Mouse (Mus musculus): ENCODE measurements around the gene Tgfbr3l.
A peak's percentile ranks its signal among the peaks of the same experiment; 100 is the strongest.
"Not testable (repeated sequence)": the region's sequence is repeated elsewhere in the genome, so short reads cannot be mapped to it uniquely, and the experiment has no call there.

Gene Tgfbr3l

GRCm38 (mm10) chr8:4237814-4238433 lies 10.1 kb upstream of the Tgfbr3l start:
- no peak for DNase-seq (ENCODE audit: low read depth in 2 of 2, low spot score in 2 of 2)

DNA sequence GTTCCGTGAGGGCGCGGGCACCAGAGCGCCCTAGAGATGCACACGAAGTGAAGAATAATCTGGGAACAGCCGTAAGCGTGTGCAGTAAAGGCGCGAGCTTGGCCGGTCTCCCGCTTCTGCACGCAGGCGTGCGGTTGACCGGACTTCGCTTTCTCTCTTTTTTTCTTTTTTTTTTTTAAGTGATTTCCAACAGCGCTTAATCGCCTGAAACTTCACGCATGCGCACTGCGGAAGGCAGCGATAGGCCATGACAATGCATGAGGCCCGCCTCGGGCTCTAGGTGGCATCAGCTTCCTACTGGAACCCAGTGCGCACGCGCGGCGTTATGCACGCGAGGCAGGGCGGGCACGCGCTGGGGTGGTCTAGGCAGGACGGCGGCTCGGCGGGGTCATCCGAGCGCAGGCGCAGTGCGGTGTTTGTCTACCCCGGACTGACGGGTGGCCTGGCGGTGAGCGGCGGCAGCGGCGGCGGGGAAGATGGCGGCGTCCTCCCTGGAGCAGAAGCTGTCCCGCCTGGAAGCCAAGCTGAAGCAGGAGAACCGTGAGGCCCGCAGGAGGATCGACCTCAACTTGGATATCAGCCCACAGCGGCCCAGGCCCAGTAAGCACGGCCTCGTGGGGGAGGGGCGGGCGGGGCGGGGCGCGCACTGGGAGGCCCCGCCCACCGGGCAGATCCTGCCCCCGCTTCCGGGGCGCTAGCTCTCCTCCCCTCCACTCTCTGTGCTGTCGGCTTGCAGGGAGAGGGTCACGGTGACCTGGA lies 9.4 kb upstream of the Tgfbr3l start, which contains the start of the genes Map2k7 and Gm49320:
Gene Map2k7, plus strand, starts transcription at position 307 of the 759 bp plus-strand sequence.
Gene Gm49320, plus strand, starts transcription at position 432 of the 759 bp plus-strand sequence.
- peak; percentile 99 to 100 for DNase-seq (ENCODE audit: low read depth in 2 of 2, low spot score in 2 of 2)

DNA sequence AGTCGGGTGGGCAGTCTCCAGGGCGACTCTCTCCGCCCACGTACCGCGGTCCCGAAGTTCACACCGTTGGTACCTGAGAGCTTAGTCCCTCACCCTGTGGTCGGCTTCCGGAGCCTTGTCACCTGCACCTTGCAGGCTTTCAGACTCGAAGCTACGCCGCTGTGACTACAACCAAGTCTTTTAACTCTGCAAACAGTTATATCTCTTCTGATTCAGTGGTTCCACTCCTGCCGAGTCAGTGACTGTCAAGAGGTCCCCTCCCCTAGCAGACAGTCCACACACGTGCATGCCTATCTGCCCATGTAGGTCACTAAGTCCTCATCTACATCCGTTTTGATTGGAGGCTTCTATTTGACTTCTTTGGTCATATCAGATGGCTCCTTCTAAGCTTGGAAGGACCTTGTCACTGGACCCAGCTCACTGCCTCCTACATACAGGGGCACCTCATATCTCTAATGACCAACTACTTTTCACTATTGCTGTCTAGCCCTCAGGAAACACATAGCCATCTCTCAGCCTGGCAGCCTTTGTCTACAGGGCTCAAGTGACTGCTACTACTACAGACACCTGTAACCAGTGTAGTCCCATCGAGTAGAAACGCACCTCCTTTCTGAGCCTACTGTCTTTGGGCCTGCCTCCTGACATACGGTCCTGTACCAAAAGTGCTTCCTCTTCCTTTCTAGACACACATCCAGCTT lies 8.7 kb upstream of the Tgfbr3l start:
- DNase-seq (ENCODE audit: low read depth in 2 of 2, low spot score in 2 of 2) = no peak

- DNase-seq (ENCODE audit: low read depth in 2 of 2, low spot score in 2 of 2) = no peak
Measured at GRCm38 (mm10) chr8:4245061-4245460, 3.0 kb upstream of the Tgfbr3l start.

GRCm38 (mm10) chr8:4245737-4246136 lies 2.3 kb upstream of the Tgfbr3l start:
- no peak for DNase-seq (ENCODE audit: low read depth in 2 of 2, low spot score in 2 of 2)

- no peak for DNase-seq (ENCODE audit: low read depth in 2 of 2, low spot score in 2 of 2)
Measured at GRCm38 (mm10) chr8:4247241-4247640, 773 bp upstream of the Tgfbr3l start.

DNA sequence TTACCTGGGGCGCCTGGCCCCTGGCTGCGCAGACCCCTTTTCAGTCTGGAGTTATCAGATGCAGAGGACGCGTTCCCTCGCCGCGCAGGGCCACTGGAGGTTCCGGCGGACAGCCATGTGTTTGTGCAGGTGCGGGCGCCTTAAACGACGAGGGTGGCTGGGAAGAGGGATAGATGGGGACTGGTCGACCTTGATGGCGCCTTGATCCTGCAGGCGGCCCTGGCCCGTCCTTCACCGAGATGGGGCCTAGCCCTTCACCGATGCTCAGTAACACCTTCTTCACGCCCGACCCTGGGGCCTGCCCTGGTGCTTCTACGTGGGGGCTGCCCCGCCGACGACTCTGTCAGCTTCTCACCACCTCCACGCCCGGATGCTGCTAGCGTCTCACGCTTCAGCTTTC lies 1.2 kb downstream of the Tgfbr3l start:
- DNase-seq (ENCODE audit: low read depth in 2 of 2, low spot score in 2 of 2) = no peak

GRCm38 (mm10) chr8:4250306-4250970 lies 2.4 kb downstream of the Tgfbr3l start:
- peak; percentile 82 to 84 for DNase-seq (ENCODE audit: low read depth in 2 of 2, low spot score in 2 of 2)

DNA sequence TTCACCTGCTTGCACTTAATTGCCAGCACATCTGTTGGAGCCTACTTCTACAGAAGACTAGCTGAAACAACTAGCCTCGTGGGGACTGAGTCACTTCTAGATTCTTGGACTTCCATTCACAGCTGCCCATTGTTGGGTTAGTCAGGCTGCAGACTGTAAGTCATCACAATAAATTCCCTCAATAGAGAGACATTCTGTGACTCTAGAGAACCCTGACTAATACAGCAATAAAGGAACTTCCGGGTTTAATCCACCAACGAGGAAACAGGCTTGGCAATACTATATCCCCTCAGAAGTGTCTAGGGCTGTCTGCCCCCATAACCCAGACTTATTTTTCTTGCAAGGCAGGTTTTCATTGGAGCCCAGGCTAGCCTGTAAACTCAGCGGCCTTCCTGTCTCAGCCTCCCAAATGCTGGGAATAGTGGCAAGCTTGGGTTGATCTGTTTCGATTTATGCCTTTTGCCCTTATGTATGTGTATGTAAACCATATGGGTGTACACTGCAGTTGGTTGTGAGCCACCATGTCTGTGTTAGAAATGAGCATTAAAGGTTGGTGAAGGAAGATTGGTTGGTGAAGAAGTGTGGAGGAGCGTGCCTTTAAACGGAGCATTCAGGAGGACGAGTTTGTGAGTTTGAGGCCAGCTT lies 4.2 kb downstream of the Tgfbr3l start:
- DNase-seq (ENCODE audit: low read depth in 2 of 2, low spot score in 2 of 2) = no peak

DNA sequence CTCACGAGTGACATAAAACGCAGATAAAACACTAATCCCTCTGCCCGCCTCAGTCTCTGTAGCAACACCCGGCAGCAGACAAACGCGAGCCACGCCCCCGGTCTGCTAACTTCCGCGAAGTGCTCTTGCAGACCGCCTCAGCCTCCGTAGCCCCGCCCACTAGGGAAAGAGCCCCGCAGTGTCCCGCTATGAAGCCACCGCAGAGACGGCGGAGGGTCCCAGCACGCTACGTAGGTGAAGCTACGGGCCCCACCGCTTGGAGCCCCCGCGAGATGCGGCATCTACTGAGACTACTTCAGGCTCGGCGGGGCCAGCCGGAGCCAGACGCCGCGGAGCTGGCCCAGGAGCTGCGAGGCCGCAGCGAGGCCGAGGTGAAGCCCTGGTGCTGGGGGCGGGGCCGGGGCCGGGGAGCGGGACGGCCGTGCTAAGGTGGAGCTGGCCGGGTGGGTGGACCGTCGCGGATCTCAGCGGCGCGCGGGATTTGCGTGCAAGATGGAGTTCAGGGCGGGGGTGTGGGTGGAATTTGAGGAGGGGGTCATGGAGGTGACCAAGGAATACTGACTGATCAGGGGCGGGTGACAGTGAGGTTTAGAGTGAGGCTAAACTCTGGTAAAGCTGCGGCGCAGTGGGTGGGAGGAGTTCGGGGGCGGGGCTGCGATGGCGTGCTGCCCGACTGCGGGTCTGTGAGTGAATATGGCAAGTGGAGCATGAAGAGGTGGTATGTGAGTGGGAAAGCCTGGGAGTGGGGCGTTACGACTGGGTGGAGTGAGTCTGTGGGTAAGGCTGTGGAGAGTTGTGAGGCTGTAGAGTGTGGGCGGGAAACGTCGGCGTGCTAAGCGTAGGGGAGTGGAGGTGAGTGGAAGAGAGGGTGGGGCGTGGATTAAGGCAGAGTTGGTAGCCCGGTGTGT lies 5.2 kb downstream of the Tgfbr3l start, which contains the start of gene Snapc2:
Gene Snapc2, plus strand, starts transcription at position 147 of the 908 bp plus-strand sequence.
- peak; percentile 86 to 92 for DNase-seq (ENCODE audit: low read depth in 2 of 2, low spot score in 2 of 2)

DNA sequence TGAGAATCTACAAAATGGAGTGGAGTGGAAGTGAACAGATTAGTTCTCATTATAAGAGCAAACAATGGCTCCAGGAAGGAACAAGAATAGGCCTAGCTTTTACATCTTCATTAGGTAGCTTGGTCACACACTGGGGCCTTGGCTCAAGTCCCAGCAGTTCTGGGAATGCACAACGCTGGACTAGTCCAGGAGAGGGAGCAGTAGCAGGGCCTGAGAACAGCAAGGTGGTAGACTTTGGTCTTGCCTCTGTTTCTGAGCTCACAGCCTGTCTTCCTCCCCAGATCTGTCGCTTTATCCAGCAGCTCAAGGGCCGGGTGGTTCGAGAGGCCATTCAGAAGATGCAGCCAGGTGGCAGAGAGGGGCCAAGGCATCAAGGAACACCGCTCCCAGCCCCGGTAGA lies 6.0 kb downstream of the Tgfbr3l start:
- DNase-seq (ENCODE audit: low read depth in 2 of 2, low spot score in 2 of 2) = no peak

DNA sequence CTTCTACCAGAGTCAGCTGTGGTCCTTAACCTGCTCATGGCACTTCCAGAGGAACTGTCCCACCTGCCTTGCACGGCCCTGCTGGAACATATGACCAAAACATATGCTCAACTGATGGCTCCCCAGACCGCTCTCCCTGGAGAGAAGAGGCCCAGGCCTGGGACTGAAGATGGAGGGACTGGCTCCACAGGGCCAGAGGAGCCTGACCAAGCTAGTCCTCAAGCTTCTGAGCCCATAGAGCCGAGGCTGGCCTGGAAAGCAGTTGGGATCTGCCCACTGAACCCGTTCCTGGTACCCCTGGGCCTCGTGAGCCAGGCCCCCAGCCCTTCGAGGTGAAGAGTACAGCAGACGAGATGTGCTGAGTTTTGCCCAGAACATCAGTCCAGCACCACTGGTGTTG lies 7.5 kb downstream of the Tgfbr3l start:
- DNase-seq (ENCODE audit: low read depth in 2 of 2, low spot score in 2 of 2) = not testable (repeated sequence)

DNA sequence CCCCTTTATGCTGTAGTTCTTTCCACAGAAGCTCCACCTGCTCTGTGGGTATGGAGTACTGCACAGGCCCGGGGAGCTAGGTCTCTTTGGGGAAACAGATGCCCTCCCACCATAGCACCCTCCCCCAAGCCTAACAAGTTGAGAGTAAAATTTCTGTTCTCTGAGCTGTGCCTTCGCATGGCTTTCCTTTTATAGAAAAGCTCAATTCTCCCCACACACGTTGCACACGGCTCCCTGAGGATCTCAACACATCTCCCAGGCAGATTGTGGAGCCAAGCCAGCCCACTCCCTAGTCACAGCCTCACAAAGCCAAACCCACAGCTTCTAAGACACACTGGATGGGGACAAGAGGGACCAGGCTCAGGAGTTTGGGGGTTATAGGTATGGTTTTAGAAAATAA lies 8.9 kb downstream of the Tgfbr3l start:
- DNase-seq (ENCODE audit: low read depth in 2 of 2, low spot score in 2 of 2) = no peak

GRCm38 (mm10) chr8:4257350-4257749 lies 9.3 kb downstream of the Tgfbr3l start:
- no peak for DNase-seq (ENCODE audit: low read depth in 2 of 2, low spot score in 2 of 2)

- peak; percentile 77 to 82 for DNase-seq (ENCODE audit: low read depth in 2 of 2, low spot score in 2 of 2)
Measured at GRCm38 (mm10) chr8:4258233-4258632, 10.2 kb downstream of the Tgfbr3l start.

DNA sequence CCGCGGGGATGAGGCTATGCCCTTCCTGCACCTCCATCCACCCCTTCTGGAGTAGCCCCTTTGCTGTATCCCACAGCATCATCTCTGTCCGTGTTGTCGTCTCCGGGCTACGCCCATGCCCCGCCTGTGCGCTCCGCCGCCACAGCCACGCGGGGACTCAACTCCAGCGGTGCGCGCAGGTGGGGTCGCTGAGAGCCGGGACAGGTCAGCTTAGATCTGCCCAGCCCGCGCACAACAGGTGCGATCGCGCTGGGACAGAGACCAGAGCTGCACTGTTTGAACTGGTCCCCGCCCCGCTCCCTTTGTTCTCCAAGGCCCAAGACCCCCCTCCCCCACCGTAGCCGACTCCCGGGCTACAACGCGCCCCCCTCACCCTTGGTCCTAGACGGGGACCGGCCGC lies 10.7 kb downstream of the Tgfbr3l start:
- DNase-seq (ENCODE audit: low read depth in 2 of 2, low spot score in 2 of 2) = peak in 1 of 2 experiments; percentile 28

DNA sequence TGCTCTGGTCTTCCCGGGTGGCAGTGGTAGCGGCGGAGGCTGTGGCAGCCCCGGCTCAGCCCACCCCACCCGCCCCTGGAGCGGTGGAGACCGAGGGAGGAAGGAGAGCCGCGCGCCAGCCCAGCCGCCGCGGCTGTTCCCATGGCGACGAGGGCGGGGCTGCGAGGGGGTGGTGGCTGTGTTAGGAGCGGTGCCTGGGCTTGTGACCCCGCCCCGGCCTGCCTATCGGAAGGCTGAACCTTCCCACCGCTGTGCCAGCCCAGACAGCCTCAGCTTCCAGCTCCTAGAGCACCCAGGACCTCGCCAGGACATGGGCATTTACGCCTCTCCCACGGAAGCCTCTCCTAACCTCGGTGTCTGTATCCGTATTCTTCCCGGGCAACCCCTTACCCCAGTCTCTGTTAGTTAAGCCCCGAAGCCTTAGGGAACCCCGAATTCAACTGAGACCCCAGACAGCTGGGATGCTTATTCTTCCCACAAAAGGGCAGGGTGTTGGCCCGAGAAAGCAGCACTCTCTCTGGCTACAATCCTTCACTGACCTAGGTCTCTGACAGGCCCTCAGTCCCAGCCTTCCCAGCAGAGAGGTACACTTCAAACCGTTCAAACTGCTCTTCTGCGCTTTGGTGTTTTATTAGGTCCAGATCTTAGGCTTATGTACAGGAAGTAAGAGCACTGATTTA lies 11.3 kb downstream of the Tgfbr3l start, which contains the start of gene Ctxn1:
Gene Ctxn1, minus strand, starts transcription at position 150 of the 680 bp plus-strand sequence.
- peak; percentile 84 to 90 for DNase-seq (ENCODE audit: low read depth in 2 of 2, low spot score in 2 of 2)

DNA sequence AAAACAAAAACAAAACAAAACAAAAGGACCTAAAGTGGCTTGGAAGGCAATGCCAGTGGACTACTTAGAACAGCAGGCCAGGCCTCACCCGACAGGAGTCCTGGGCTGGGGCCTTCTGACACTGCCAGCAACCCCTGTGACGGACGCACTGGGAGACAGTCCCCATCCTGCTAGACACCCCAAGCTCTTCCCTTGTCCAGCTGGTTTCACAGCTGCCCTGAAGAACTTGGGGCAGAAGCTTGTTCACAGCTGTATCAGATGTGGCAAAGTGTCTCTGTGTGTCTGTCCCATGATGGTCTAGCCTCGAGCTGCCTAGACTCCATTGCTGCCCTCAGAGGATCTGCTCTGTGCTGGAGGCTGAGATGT lies 11.8 kb downstream of the Tgfbr3l start:
- DNase-seq (ENCODE audit: low read depth in 2 of 2, low spot score in 2 of 2) = no peak

- no peak for DNase-seq (ENCODE audit: low read depth in 2 of 2, low spot score in 2 of 2)
Measured at GRCm38 (mm10) chr8:4263105-4263791, 15.2 kb downstream of the Tgfbr3l start.
